In genomic region chr9:13430302-13430701, GRCm38 (mm10) we compare ENCODE assay signal across 17 mouse cellular contexts. TPM values are rescaled to one million over a fixed set of nuclear protein-coding genes. Genes with fewer than 3 reads are reported as not detected.
DNase-seq lines count a peak whose midpoint lies in the region; ATAC-seq and TF ChIP-seq lines count a peak whose summit lies in the region.
"Had no signal": no experiment of that assay in that cellular context is flagged by ENCODE, and none has a peak within 500 bp of the region (broad histone marks: within the 10 kb centered on the region; RNA-seq: fewer than 3 reads in every experiment).

No protein-coding gene starts in this region.

- H3K4me1 ChIP-seq in heart, embryonic 14.5 days (ENCODE audit: control insufficient read depth in 2 of 2, insufficient read depth in 2 of 2, low read length in 2 of 2): peaks cover 13 to 49% of the 10 kb centered on the region in 2 experiments
- peaks cover 18% of the 10 kb centered on the region for H3K4me1 ChIP-seq in liver, embryonic 12.5 days
- H3K4me1 ChIP-seq in stomach, postnatal 0 days (replicated peaks; ENCODE audit: control insufficient read depth, insufficient read depth): no peaks in the 10 kb centered on the region
- peaks cover 40% of the 10 kb centered on the region for H3K4me1 ChIP-seq in midbrain, embryonic 13.5 days (replicated peaks)

- peak overlapping the region; percentile 50 to 75; a peak in 3 of 4 replicates for H3K27ac ChIP-seq in heart, embryonic 14.5 days (replicated peaks in 1 of 2; ENCODE audit: control insufficient read depth in 1 of 2, insufficient read depth in 1 of 2, low read depth in 2 of 2, low read length in 2 of 2)
- H3K27ac ChIP-seq in liver, embryonic 12.5 days: no peak overlapping the region
- H3K27ac ChIP-seq in stomach, postnatal 0 days (replicated peaks): no peak overlapping the region
- no peak overlapping the region for H3K27ac ChIP-seq in midbrain, embryonic 13.5 days
- H3K27ac ChIP-seq: hindbrain, embryonic 14.5 days; layer of hippocampus, adult 2 months; limb, embryonic 10.5 days; midbrain, embryonic 12.5 days had no signal

- H3K4me3 ChIP-seq in heart, embryonic 14.5 days (ENCODE audit: control insufficient read depth in 1 of 2, insufficient read depth in 1 of 2, low read depth in 1 of 2, low read length in 2 of 2): no peak overlapping the region
- no peak overlapping the region for H3K4me3 ChIP-seq in liver, embryonic 12.5 days
- no peak overlapping the region for H3K4me3 ChIP-seq in stomach, postnatal 0 days (ENCODE audit: low read depth, low read length)
- H3K4me3 ChIP-seq in midbrain, embryonic 13.5 days (replicated peaks): no peak overlapping the region
- H3K4me3 ChIP-seq: layer of hippocampus, adult 2 months; limb, embryonic 10.5 days; midbrain, embryonic 12.5 days had no signal

- peak; percentile 80 for ATAC-seq in heart, embryonic 14.5 days (ENCODE audit: insufficient number of reproducible peaks, insufficient read depth, low FRiP score, low read depth)
- ATAC-seq in liver, embryonic 12.5 days: peak; percentile 49; the same call in 1 of the 2 replicates
- peak; percentile 93 for ATAC-seq in stomach, postnatal 0 days (ENCODE audit: low FRiP score, low TSS enrichment)
- ATAC-seq in midbrain, embryonic 13.5 days: no peak
- ATAC-seq: Patski had no signal

- WGBS in heart, embryonic 14.5 days: 29% methylated on average over 6 of the region's 6 CpGs
- WGBS in liver, embryonic 12.5 days (ENCODE audit: insufficient replicate concordance): 11% methylated on average over 6 of the region's 6 CpGs
- 59% methylated on average over 6 of the region's 6 CpGs for WGBS in stomach, postnatal 0 days
- WGBS in midbrain, embryonic 13.5 days: 88% methylated on average over 6 of the region's 6 CpGs

- no peak overlapping the region for H3K9ac ChIP-seq in heart, embryonic 14.5 days (ENCODE audit: low read length)
- no peak overlapping the region for H3K9ac ChIP-seq in liver, embryonic 12.5 days
- H3K9ac ChIP-seq in stomach, postnatal 0 days (ENCODE audit: low read length): no peak overlapping the region
- H3K9ac ChIP-seq in midbrain, embryonic 13.5 days (replicated peaks): no peak overlapping the region
- H3K9ac ChIP-seq: hindbrain, embryonic 14.5 days; midbrain, embryonic 12.5 days had no signal

- H3K27me3 ChIP-seq in heart, embryonic 14.5 days (ENCODE audit: control insufficient read depth, insufficient read depth, low read length): no peaks in the 10 kb centered on the region
- no peaks in the 10 kb centered on the region for H3K27me3 ChIP-seq in liver, embryonic 12.5 days (replicated peaks)
- no peaks in the 10 kb centered on the region for H3K27me3 ChIP-seq in stomach, postnatal 0 days (ENCODE audit: control insufficient read depth, insufficient read depth, low read length)
- H3K27me3 ChIP-seq in midbrain, embryonic 13.5 days: no peaks in the 10 kb centered on the region
- H3K27me3 ChIP-seq: midbrain, embryonic 12.5 days; Patski had no signal

- no peak for TF ChIP-seq EP300 in stomach, postnatal 0 days (optimal IDR thresholded peaks at IDR 0.05)

- no peaks in the 10 kb centered on the region for H3K36me3 ChIP-seq in heart, embryonic 14.5 days (ENCODE audit: control insufficient read depth, insufficient read depth, low read length)
- H3K36me3 ChIP-seq in liver, embryonic 12.5 days: no peaks in the 10 kb centered on the region
- H3K36me3 ChIP-seq in stomach, postnatal 0 days (ENCODE audit: control insufficient read depth, insufficient read depth, low read length): no peaks in the 10 kb centered on the region
- H3K36me3 ChIP-seq in midbrain, embryonic 13.5 days: no peaks in the 10 kb centered on the region
- H3K36me3 ChIP-seq: limb, embryonic 10.5 days; midbrain, embryonic 12.5 days had no signal

- no peak for TF ChIP-seq CTCF in stomach, postnatal 0 days (IDR thresholded peaks at IDR 0.05; ENCODE audit: low read depth)

- H3K9me3 ChIP-seq in heart, embryonic 14.5 days (ENCODE audit: control insufficient read depth, low read length): no peaks in the 10 kb centered on the region
- H3K9me3 ChIP-seq in liver, embryonic 12.5 days (replicated peaks): no peaks in the 10 kb centered on the region
- no peaks in the 10 kb centered on the region for H3K9me3 ChIP-seq in stomach, postnatal 0 days (ENCODE audit: control insufficient read depth, low read length)
- no peaks in the 10 kb centered on the region for H3K9me3 ChIP-seq in midbrain, embryonic 13.5 days
- H3K9me3 ChIP-seq: limb, embryonic 10.5 days; midbrain, embryonic 12.5 days had no signal

- peak; percentile 27 for DNase-seq in embryo, embryonic 10 days (ENCODE audit: low spot score)
- no peak for DNase-seq in embryo, embryonic 10.5 days (ENCODE audit: low spot score)
- DNase-seq in stomach, postnatal 0 days (ENCODE audit: low spot score): peak; percentile 17
- DNase-seq in cerebellum, adult 18-20 months: no peak
- DNase-seq in cerebellum, postnatal 36 days: no peak
- DNase-seq: B cell, adult 2 months; cerebellum, adult 9-10 months had no signal

- H3K4me2 ChIP-seq in heart, embryonic 14.5 days (ENCODE audit: low read length): no peak overlapping the region
- no peak overlapping the region for H3K4me2 ChIP-seq in liver, embryonic 12.5 days
- no peak overlapping the region for H3K4me2 ChIP-seq in stomach, postnatal 0 days (replicated peaks; ENCODE audit: low read depth)
- H3K4me2 ChIP-seq in midbrain, embryonic 13.5 days (replicated peaks): no peak overlapping the region
- H3K4me2 ChIP-seq: hindbrain, embryonic 14.5 days; midbrain, embryonic 12.5 days had no signal

RNA-seq across cellular contexts. Expression of gene Gm17571, which starts 16.3 kb away (rescaled TPM):
- not detected in 2 replicates for polyA plus RNA-seq in heart, embryonic 14.5 days (2014; fragmentation: Nextera tagmentation; extraction: Ambion mirVana)
- polyA plus RNA-seq in liver, embryonic 12.5 days (2016; fragmentation: Nextera tagmentation; extraction: Ambion mirVana): not detected in 2 replicates
- polyA plus RNA-seq in stomach, postnatal 0 days (2015; fragmentation: Nextera tagmentation; extraction: Ambion mirVana): not detected in 2 replicates
- not detected in 2 replicates for polyA plus RNA-seq in midbrain, embryonic 13.5 days (2015; fragmentation: Nextera tagmentation; extraction: Ambion mirVana)
- polyA plus RNA-seq: hindbrain, embryonic 14.5 days; limb, embryonic 10.5 days; midbrain, embryonic 12.5 days; Patski; small intestine, adult 2 months; thymus, postnatal 0 days had no signal

Comparison
In these comparisons a context has a peak if more than half of its experiments do, and no peak if none do; other contexts are left out.
1. DNase-seq: peak in embryo, embryonic 10 days (single experiment) and stomach, postnatal 0 days (single experiment); none in embryo, embryonic 10.5 days (single experiment), cerebellum, adult 18-20 months (0 of 2) and cerebellum, postnatal 36 days (0 of 2).
2. H3K27ac ChIP-seq: peak in heart, embryonic 14.5 days (2 of 2); none in liver, embryonic 12.5 days (single experiment), stomach, postnatal 0 days (single experiment) and midbrain, embryonic 13.5 days (single experiment).